Mouse (Mus musculus): ENCODE data around the gene Washc1. TPM values are rescaled to one million over a fixed set of nuclear protein-coding genes. Genes with fewer than 3 reads are reported as not detected.

The Washc1 gene
- 44.5 TPM for total RNA-seq (2023)

GRCm38 (mm10) chr17:66111402-66111959 lies at the start of gene Washc1:
Gene Washc1 (plus strand): TSS chr17:66111545.

GRCm38 (mm10) chr17:66076934-66077333 lies 34.4 kb upstream of the Washc1 start, which contains the start of gene Ankrd12:
Gene Ankrd12 (minus strand): TSS chr17:66077089.

GRCm38 (mm10) chr17:66101380-66102330 lies 9.7 kb upstream of the Washc1 start, which contains the start of gene Ndufv2:
Gene Ndufv2 (minus strand): TSS chr17:66101559.

GRCm38 (mm10) chr17:66123066-66123815 lies 11.9 kb downstream of the Washc1 start, which contains the start of gene Ddx11:
Gene Ddx11 (plus strand): TSS chr17:66123520.

Other genes with a start within 250 kb of the Washc1 start
- gene Ralbp1, start 225.7 kb upstream of the Washc1 start, total RNA-seq (2023): 41.7 TPM
- gene Twsg1, start 160.3 kb upstream of the Washc1 start, total RNA-seq (2023): 17.8 TPM
- 65.3 TPM for gene Ankrd12, start 34.5 kb upstream of the Washc1 start, total RNA-seq (2023)
- 66.5 TPM for gene Ndufv2, start 10.0 kb upstream of the Washc1 start, total RNA-seq (2023)
- 21.6 TPM for gene Ddx11, start 12.0 kb downstream of the Washc1 start, total RNA-seq (2023)